Mouse (Mus musculus) bone marrow, adult 2 months (tissue): ENCODE measurements around the gene Ccdc151.

Experiments
- CTCF ChIP-seq: fragments of 200-500 bp; IDR thresholded peaks from 2 replicates; pipeline ENCODE4 v1.5.1; 2011; ENCODE audit warnings: low read length, control low read depth; ENCODE audit not compliant: control insufficient read depth, insufficient read depth
- POLR2A ChIP-seq: fragments of 200-500 bp; IDR thresholded peaks from 2 replicates; pipeline ENCODE4 v1.6.1; 2011; ENCODE audit warnings: low read depth, mild to moderate bottlenecking, control low read depth, low read length, borderline replicate concordance; ENCODE audit not compliant: control insufficient read depth

- TF ChIP-seq CTCF (no peak), POLR2A (no peak)
These were observed 40.4 kb downstream of the Ccdc151 start for GRCm38 (mm10) chr9:21962010-21962409.
